Mouse (Mus musculus): ENCODE data around the gene Cd244a. TPM values are rescaled to one million over a fixed set of nuclear protein-coding genes. Genes with fewer than 3 reads are reported as not detected.

The Cd244a gene
- total RNA-seq (2021): under 1 TPM; 0.38 to 0.50 TPM

GRCm38 (mm10) chr1:171558898-171559297 lies at the start of gene Cd244a:
TSS of gene Cd244a (plus strand) at chr1:171559193.
- intact Hi-C loops (cut with DNase I): no loop called here
- no peak for DNase-seq

DNA sequence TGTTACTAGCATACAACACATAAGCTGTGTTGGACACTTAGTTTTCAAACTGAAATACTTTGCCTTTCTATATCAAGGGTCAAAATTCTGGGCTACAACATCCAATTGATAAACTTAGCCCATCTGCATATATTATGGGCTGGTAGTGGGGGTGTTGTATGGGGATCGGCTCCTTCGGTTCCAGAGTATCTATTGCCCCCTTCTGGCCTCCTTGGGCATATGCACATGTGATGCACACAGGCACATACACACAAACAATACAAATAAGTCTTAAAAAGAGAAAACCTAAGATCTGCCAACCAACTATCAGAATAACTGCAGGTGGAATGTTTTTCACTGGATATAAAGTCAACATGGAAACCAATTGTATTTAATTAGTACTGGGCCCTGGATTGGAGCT lies 45.8 kb upstream of the Cd244a start:
- intact Hi-C loops (cut with DNase I): loop anchor here (2.0 kb wide), 1 partner anchor 26 kb away; no protein-coding TSS in a partner anchor
- no peak for DNase-seq

DNA sequence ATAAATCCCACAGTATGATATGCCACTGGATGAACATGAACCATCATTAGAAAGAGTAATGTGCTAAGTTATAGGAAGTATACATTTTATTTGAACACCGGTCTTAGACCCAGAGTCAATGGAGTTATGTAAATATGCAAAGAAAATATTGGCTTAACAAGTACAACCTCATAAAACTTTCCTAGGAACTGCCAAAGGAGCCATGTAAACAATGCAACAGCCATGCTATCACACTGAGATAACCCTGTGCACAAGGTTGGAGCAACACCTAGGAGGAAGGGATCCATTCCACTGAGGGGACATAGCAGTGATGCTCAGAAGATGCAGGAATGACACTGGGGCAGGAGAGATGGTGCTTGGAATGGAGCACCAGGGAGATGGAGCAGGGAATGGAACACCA lies 45.2 kb upstream of the Cd244a start:
- no peak for DNase-seq
- intact Hi-C loops (cut with DNase I): loop anchor here (2.0 kb wide), 1 partner anchor 25 kb away; no protein-coding TSS in a partner anchor

DNA sequence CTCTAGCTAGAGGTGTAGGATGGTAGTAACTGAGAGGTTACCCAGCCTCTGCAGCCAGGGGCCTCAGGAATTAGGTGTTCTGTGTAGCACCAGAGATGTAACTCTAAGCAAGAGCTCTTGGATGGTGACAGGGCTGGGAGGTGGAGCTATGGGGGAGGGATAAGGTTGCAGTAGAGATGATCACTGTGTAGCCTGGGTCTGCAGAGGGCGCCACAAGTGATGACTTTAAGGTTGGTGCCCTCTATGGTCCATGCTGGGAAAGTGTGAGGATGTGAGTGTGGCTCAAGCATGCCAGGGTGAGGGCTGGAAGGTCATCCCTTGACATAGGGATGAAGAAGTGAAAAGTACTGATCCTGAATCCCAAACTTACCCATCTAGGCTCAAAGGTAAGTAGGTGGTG lies 44.0 kb upstream of the Cd244a start:
- DNase-seq: no peak
- intact Hi-C loops (cut with DNase I): no loop called here

- intact Hi-C loops (cut with DNase I): no loop called here
- DNase-seq: no peak
These were observed 43.4 kb upstream of the Cd244a start for GRCm38 (mm10) chr1:171515557-171515956.

GRCm38 (mm10) chr1:171531367-171531766 lies 27.6 kb upstream of the Cd244a start:
- no peak for DNase-seq
- intact Hi-C loops (cut with DNase I): no loop called here

DNA sequence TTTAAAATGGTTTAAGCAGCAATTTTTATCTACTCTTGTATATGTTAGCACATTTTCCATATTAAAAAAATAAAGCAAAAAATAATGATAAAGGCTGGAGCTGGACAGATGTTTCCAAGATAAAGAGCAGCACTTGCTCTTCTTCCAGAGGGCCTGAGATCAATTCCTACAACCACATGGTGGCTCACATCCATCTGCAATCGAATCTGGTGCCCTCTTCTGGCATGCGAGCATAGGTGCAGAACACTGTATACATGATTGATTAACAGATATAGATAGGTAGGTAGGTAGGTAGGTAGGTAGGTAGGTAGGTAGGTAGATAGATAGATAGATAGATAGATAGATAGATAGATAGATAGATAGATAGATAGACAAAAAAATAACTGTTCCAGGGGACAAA lies 26.2 kb upstream of the Cd244a start:
- DNase-seq: no peak
- intact Hi-C loops (cut with DNase I): no loop called here

- intact Hi-C loops (cut with DNase I): no loop called here
These were observed 24.4 kb upstream of the Cd244a start for GRCm38 (mm10) chr1:171534557-171534956.

GRCm38 (mm10) chr1:171535194-171535593 lies 23.8 kb upstream of the Cd244a start, which contains the start of gene Itln1:
TSS of gene Itln1 (minus strand) at chr1:171535294.
- intact Hi-C loops (cut with DNase I): no loop called here
- DNase-seq: no peak

More at GRCm38 (mm10) chr1:171534557-171534956, 24.4 kb upstream of the Cd244a start:
- no peak for DNase-seq

- intact Hi-C loops (cut with DNase I): no loop called here
- DNase-seq: no peak
These were observed 18.3 kb upstream of the Cd244a start for GRCm38 (mm10) chr1:171540694-171541093.

DNA sequence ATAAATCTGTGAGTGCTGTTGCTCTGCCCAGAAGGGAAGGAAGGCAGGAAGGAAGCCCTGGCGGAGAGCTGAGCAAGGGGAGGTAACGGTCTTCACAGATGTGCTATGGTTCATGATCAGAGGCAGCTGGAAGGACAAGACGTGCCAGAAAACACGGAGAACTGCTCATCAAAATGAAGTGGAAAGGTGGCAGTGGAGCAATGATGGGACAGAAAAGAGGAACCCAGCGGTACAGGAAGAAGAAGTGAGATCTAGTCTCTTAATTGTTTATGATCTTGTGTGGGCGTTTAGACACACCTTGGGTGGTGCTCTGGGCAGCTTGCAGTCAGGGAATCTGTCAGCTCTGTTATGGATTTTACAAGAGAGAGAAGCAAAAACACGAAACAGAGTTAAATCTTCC lies 7.7 kb upstream of the Cd244a start:
- no peak for DNase-seq
- intact Hi-C loops (cut with DNase I): no loop called here

GRCm38 (mm10) chr1:171552230-171552629 lies 6.8 kb upstream of the Cd244a start:
- intact Hi-C loops (cut with DNase I): no loop called here
- DNase-seq: no peak

DNA sequence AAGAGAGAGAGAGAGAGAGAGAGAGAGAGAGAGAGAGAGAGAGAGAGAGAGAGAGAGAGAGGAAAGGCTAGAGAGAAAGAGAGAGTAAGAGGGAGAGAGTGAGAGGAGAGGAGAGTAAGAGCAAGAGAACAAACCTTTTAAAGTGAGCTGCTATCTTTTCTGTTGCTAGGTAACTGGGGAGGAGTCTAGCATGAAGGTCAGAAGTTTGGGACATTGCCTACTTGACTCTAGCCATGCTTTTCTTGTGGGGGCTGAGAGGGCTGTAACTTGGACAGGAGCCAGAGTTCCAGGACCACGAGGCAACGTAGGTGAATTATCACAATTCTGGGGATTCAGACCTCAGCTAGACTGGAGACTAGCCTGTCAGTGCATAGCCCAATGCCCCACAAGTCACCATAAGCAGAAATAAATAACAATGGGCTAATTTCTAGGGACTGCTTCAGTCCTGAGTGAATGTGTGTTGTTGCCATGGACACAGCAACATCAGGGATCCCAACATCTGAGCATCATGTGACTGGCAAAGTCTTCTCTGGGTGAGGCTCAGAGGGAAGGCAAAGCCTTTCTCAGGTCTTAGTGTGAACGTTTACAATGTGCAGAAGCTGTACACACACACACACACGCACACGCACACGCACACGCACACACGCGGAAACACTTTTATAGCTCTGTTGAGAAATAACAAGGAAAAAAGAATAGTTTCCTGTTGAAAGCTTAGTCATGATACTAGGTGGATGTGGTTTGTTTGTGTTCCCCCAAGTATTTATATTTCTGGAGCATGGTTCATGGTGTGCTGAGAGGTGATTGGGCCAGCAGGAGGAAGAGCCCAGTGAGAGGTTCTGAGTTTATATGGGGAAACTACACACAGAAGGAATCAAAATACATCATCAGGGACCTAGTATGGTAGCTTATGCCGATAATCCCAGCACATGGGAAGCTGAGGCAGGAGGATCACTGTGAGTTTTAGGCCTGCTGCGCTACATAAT lies 5.3 kb upstream of the Cd244a start:
- intact Hi-C loops (cut with DNase I): no loop called here
- DNase-seq: no peak

GRCm38 (mm10) chr1:171556366-171556765 lies 2.6 kb upstream of the Cd244a start:
- intact Hi-C loops (cut with DNase I): no loop called here
- no peak for DNase-seq

DNA sequence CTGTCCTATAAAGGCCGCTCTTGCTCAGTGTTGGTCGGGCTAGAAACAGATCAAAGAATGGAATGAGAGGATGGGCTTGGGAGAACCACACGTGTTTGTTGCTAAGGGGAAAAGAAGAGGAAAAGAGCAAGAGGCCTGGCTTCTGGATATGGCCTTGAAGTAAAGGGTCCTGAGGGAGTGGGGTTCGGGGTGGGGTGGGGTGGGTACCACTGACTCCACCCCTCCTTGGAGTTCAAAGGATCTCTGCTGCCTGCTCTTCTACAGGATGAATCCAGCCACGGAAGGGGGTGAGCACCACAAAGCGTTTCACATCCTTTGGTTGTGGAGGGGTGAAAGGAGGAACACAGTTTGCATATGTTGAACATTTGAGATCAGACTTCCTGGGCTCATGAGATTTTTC lies 586 bp upstream of the Cd244a start:
- DNase-seq: no peak
- intact Hi-C loops (cut with DNase I): no loop called here

DNA sequence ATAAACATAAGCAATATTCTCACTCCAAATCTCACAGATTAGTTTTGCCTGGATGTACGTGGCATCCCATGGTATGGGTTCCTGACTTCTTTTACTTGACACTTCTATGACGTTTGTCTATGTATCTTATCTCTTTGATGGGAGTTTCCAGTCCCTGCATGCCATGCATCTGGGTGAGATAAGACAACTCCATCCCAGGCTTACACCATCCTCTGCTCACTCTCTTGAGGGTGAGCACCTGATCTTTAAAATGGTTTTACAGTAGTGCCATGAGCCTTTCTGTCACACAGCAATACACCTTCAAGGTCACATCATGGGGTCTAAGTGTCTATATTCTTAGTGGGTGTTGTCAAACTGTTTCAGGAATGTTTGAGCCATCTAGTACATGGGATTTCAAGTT lies 1.3 kb downstream of the Cd244a start:
- intact Hi-C loops (cut with DNase I): no loop called here
- no peak for DNase-seq

- no peak for DNase-seq
- intact Hi-C loops (cut with DNase I): no loop called here
These were observed 2.2 kb downstream of the Cd244a start for GRCm38 (mm10) chr1:171561200-171561599.

GRCm38 (mm10) chr1:171561639-171562225 lies 2.7 kb downstream of the Cd244a start:
- DNase-seq: no peak
- intact Hi-C loops (cut with DNase I): no loop called here

DNA sequence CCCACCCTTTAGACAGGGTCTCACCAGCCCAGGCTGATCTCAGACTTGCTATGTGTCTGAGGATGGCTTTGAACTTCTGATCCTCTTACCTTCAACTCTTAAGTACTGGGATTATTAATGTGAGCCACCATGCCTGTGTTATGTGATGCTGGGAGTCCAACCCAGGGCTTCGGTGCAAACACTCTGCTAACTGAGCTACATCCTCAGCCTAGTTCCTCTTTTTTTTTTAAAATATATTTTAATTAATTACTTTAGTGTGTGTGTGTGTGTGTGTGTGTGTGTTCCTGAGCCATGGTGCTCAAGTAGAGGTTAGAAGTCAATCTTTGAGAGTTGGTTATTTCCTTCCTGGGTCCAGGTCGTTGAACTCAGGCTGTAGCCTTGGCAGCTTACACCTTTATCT lies 4.0 kb downstream of the Cd244a start:
- DNase-seq: no peak
- intact Hi-C loops (cut with DNase I): no loop called here

DNA sequence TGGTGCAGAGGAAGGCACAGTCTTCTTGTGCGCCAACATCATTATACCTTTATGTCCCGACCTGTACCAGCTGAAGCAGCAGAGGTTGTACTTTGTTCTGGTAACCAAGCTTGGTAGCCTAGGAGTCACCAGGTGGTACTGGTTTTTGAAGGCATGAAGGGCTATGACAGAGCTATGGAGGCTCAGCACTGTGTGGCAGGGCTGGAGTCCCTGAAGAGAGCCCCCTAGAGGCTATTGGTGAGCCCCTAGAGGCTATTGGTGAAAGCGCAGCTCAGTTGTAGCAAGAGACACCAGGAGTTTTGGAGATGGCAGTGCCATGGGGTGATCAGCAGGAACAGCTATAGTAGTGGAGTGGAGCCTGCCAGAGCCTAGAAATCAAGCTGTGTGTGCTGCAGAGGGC lies 5.3 kb downstream of the Cd244a start:
- intact Hi-C loops (cut with DNase I): no loop called here
- peak in 1 of 2 experiments; percentile 10 for DNase-seq

DNA sequence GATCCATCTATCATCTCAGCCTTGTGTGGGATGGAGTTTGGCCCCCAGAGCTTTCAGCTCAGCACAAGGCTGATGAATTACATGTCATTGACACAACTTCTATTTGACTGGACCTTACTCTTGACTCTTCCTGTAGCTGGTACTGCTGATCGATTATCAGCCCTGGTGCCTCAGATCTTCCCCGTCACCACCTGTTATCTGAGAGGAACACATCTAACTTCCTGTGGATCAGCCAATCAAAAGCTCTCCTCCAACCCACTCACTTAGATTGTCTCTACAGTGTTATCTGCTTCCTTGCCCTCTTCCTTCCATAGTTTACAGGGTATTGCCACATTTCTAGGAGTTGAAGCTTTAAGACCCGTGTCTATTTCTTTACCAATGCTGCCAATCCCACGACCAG lies 6.9 kb downstream of the Cd244a start:
- intact Hi-C loops (cut with DNase I): loop anchor here (2.0 to 5.0 kb wide), 2 partner anchors 207 to 244 kb away; no protein-coding TSS in a partner anchor
- DNase-seq: no peak

DNA sequence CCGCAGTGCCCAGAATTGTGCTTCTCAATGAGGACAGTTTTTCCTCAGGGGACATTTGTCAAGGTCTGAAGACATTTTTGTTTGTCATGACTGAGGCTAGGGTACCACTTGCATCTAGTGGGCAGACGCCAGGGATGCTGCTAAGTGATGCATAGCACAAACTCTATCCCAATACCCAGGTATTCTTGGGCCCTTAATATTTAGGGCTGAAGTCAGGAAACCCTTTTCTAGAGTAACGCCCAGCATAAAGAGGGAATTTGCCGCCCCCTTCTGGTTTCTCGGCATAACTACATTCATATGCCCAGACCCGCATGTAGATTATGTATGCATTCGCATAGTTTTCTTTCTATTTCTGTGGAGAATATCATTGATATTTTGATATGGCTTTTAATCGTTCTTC lies 7.8 kb downstream of the Cd244a start:
- DNase-seq: peak; percentile 49 to 65
- intact Hi-C loops (cut with DNase I): loop anchor here (1.0 to 5.0 kb wide), 3 partner anchors 63 to 244 kb away; partner anchors contain the start of gene Alyref2

Measured in heart, postnatal 36 days (tissue).